Mouse (Mus musculus): ENCODE measurements around the gene Cnmd. TPM values are rescaled to one million over a fixed set of nuclear protein-coding genes. Genes with fewer than 3 reads are reported as not detected.

Cnmd gene
- total and polyA plus RNA-seq, 3 experiments, result not detected

DNA sequence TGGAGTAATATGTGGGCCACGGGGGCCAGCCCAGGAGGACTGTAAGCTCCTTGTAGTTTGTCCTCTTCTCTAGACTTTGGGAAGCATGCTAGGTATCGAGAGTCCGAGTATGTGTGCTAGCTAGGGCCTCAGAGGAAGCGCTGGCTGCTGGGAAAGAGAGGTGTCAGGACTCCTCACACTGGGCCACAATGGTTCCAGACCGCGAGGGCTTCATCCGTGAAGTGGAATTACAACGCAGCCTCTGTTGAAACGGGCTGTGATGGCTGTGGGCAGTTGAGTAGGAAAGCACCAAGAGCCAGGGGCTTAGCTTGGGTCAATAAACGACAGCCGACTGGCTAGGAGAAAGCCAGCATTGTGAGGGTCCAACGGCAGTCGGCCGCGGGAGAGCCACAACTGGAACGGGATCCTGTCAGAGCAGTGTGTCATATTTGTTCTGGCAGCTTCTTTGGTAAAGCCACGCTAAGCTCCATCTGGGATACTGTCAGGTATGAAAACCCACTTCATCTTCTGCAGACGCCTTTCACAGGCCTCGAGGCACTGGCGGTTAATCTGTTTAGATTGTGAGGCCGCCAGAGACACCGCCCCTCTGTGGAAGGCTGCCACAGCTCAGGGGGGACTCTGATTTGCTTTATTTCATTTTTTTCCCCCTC lies 41.7 kb upstream of the Cnmd start:
- dilution Hi-C loops (cut with MboI; ENCODE audit: extremely low pct_ligation_motif_present, extremely low pct_unique_long_range_greater_than_20kb, low sequenced_read_pairs), result no loop called here
- in situ Hi-C loops (cut with MboI; ENCODE audit: low pct_ligation_motif_present, low pct_unique_long_range_greater_than_20kb, low sequenced_read_pairs), result no loop called here
- Histone ChIP-seq H3K4me1 (ENCODE audit: control insufficient read depth in 1 of 2, insufficient read depth in 2 of 2) (peaks cover 0 to 2% of the 10 kb centered on the region in 2 experiments; a peak in 1 of 4 replicates), H3K4me3 (replicated peaks in 1 of 3; ENCODE audit: low read depth in 2 of 3, low read length in 2 of 3, poor library complexity in 1 of 3) (no peak overlapping the region), H3K27me3 (replicated peaks) (no peaks in the 10 kb centered on the region), H3K36me3 (replicated peaks in 1 of 2; ENCODE audit: control insufficient read depth in 1 of 2, insufficient read depth in 1 of 2, low read length in 1 of 2) (no peaks in the 10 kb centered on the region), H3K79me2 (replicated peaks; ENCODE audit: control insufficient read depth, extremely low read depth, insufficient read depth, poor library complexity, severe bottlenecking) (no peaks in the 10 kb centered on the region), H3K9me3 (replicated peaks; ENCODE audit: low read length) (no peaks in the 10 kb centered on the region), H3K27ac (ENCODE audit: insufficient read depth, low read depth) (no peak overlapping the region), H3K9ac (ENCODE audit: insufficient read depth, low read depth) (no peak overlapping the region), H3K4me2 (ENCODE audit: insufficient read depth, low read depth, poor library complexity, severe bottlenecking) (no peak overlapping the region)
- no peak for TF ChIP-seq USF1 (IDR thresholded peaks at IDR 0.05; ENCODE audit: low read depth, low read length)
- TF ChIP-seq CHD2 (IDR thresholded peaks at IDR 0.05; ENCODE audit: low read length), result no peak
- no peak for TF ChIP-seq BHLHE40 (IDR thresholded peaks at IDR 0.05; ENCODE audit: low read depth, low read length)
- TF ChIP-seq JUN (IDR thresholded peaks at IDR 0.05; ENCODE audit: insufficient read depth, low read depth, low read length), result no peak
- TF ChIP-seq TCF12 (IDR thresholded peaks at IDR 0.05; ENCODE audit: low read depth, low read length), result no peak
- TF ChIP-seq TBP (conservative IDR thresholded peaks at IDR 0.05; ENCODE audit: low read depth, low read length), result no peak
- no peak for TF ChIP-seq RCOR1 (conservative IDR thresholded peaks at IDR 0.05; ENCODE audit: low read depth, low read length)
- TF ChIP-seq GABPA (IDR thresholded peaks at IDR 0.05; ENCODE audit: insufficient replicate concordance, low read depth, low read length), result no peak
- no peak for TF ChIP-seq SIN3A (IDR thresholded peaks at IDR 0.05; ENCODE audit: low read length)
- TF ChIP-seq MEF2A (IDR thresholded peaks at IDR 0.05; ENCODE audit: borderline replicate concordance, low read depth, low read length), result no peak
- TF ChIP-seq ZC3H11A (IDR thresholded peaks at IDR 0.05; ENCODE audit: low read depth, low read length), result no peak
- no peak for TF ChIP-seq CHD1 (IDR thresholded peaks at IDR 0.05; ENCODE audit: low read depth, low read length)
- TF ChIP-seq HCFC1 (IDR thresholded peaks at IDR 0.05; ENCODE audit: low read depth, low read length), result no peak
- no peak for DNase-seq (ENCODE audit: extremely low read depth)

DNA sequence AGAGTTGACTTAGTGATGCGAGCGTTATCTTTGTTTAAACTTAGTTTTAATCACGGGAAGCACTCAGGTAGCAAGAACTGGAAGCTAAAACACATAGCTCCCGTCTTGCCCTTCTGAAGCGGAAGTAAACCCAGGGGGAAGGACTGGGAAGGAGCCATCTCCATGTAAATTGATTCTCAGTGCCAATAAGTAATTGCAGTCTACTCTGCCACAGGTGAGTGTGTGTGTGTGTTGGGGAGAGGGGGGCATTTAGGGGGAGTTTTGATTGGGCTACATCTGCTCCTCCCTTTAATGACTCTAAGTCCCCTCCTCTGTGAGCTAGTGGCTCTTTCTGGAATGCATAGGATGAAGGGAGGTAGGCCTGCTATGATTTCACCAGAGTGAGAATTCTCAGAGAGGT lies 39.6 kb upstream of the Cnmd start:
- dilution Hi-C loops (cut with MboI; ENCODE audit: extremely low pct_ligation_motif_present, extremely low pct_unique_long_range_greater_than_20kb, low sequenced_read_pairs), result no loop called here
- H3K27ac ChIP-seq (ENCODE audit: insufficient read depth, low read depth), result no peak overlapping the region
- H3K79me2 ChIP-seq (replicated peaks; ENCODE audit: control insufficient read depth, extremely low read depth, insufficient read depth, poor library complexity, severe bottlenecking), result no peaks in the 10 kb centered on the region
- in situ Hi-C loops (cut with MboI; ENCODE audit: low pct_ligation_motif_present, low pct_unique_long_range_greater_than_20kb, low sequenced_read_pairs), result no loop called here
- DNase-seq (ENCODE audit: extremely low read depth), result no peak
- no peaks in the 10 kb centered on the region for H3K27me3 ChIP-seq (replicated peaks)
- no peaks in the 10 kb centered on the region for H3K36me3 ChIP-seq (replicated peaks in 1 of 2; ENCODE audit: control insufficient read depth in 1 of 2, insufficient read depth in 1 of 2, low read length in 1 of 2)
- H3K9ac ChIP-seq (ENCODE audit: insufficient read depth, low read depth), result no peak overlapping the region
- H3K9me3 ChIP-seq (replicated peaks; ENCODE audit: low read length), result no peaks in the 10 kb centered on the region
- no peak for TF ChIP-seq EP300 (IDR thresholded peaks at IDR 0.05; ENCODE audit: low read length)
- no peak for TF ChIP-seq ZMIZ1 (IDR thresholded peaks at IDR 0.05; ENCODE audit: low read depth, low read length)
- no peak for TF ChIP-seq MEF2A (IDR thresholded peaks at IDR 0.05; ENCODE audit: borderline replicate concordance, low read depth, low read length)
- TF ChIP-seq ELF1 (IDR thresholded peaks at IDR 0.05; ENCODE audit: low read depth, low read length), result no peak
- no peak for TF ChIP-seq NRF1 (IDR thresholded peaks at IDR 0.05; ENCODE audit: low read depth, low read length)
- no peak for TF ChIP-seq KAT2A (IDR thresholded peaks at IDR 0.05; ENCODE audit: insufficient replicate concordance, low read length)
- TF ChIP-seq ZNF384 (IDR thresholded peaks at IDR 0.05; ENCODE audit: low read depth, low read length), result no peak
- TF ChIP-seq GABPA (IDR thresholded peaks at IDR 0.05; ENCODE audit: insufficient replicate concordance, low read depth, low read length), result no peak
- no peak for TF ChIP-seq UBTF (IDR thresholded peaks at IDR 0.05; ENCODE audit: low read depth, low read length)
- TF ChIP-seq NELFE (IDR thresholded peaks at IDR 0.05; ENCODE audit: low read depth, low read length), result no peak
- no peak for TF ChIP-seq MAZ (IDR thresholded peaks at IDR 0.05; ENCODE audit: low read depth, low read length)
- TF ChIP-seq RCOR1 (conservative IDR thresholded peaks at IDR 0.05; ENCODE audit: low read depth, low read length), result no peak
- no peak for TF ChIP-seq MAFK (IDR thresholded peaks at IDR 0.05; ENCODE audit: insufficient replicate concordance, low read length)
- no peak for TF ChIP-seq IRF4 (IDR thresholded peaks at IDR 0.05; ENCODE audit: low read depth, low read length)
- TF ChIP-seq POLR2AphosphoS2 (IDR thresholded peaks at IDR 0.05; ENCODE audit: low read depth, low read length), result no peak
- no peak for TF ChIP-seq CHD2 (IDR thresholded peaks at IDR 0.05; ENCODE audit: low read length)
- TF ChIP-seq RAD21 (IDR thresholded peaks at IDR 0.05; ENCODE audit: low read depth, low read length), result no peak
- no peak for TF ChIP-seq POLR2A (IDR thresholded peaks at IDR 0.05; ENCODE audit: low read depth, low read length)
- no peak for TF ChIP-seq MYC (IDR thresholded peaks at IDR 0.05; ENCODE audit: low read depth, low read length)
- H3K4me3 ChIP-seq (replicated peaks in 1 of 3; ENCODE audit: low read depth in 2 of 3, low read length in 2 of 3, poor library complexity in 1 of 3), result no peak overlapping the region
- no peak overlapping the region for H3K4me2 ChIP-seq (ENCODE audit: insufficient read depth, low read depth, poor library complexity, severe bottlenecking)
- peaks cover 0 to 2% of the 10 kb centered on the region in 2 experiments; a peak in 1 of 4 replicates for H3K4me1 ChIP-seq (ENCODE audit: control insufficient read depth in 1 of 2, insufficient read depth in 2 of 2)
